Mouse (Mus musculus) layer of hippocampus, adult 9-10 months (tissue): ENCODE results near the gene Pcca.
A peak's percentile ranks its signal among the peaks of the same experiment; 100 is the strongest.

Experiments
- DNase-seq: peaks from one replicate; pipeline ENCODE4 v3.0.0; 2022; ENCODE audit warnings: low spot score

Pcca gene

DNA sequence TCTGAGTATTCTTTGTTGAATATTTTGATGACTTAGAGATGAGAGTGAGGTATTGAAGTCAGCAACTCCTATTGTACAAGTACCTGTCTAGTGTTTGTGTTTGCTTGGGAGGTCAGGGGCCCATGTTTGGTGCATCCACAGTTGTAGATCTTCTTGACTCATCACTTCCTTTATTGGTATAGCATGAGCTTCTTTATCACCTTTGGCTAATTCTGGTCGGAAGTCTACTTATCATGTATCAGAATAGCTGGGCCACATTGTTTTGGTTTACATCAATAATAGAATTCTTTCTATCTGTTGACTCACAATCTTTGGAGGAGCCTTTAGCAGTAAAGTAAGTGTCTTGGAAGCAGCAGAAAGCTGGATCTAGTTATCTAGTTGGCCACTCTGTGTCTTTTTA is 108.3 kb downstream of the Pcca start:
- DNase-seq, result no peak

DNA sequence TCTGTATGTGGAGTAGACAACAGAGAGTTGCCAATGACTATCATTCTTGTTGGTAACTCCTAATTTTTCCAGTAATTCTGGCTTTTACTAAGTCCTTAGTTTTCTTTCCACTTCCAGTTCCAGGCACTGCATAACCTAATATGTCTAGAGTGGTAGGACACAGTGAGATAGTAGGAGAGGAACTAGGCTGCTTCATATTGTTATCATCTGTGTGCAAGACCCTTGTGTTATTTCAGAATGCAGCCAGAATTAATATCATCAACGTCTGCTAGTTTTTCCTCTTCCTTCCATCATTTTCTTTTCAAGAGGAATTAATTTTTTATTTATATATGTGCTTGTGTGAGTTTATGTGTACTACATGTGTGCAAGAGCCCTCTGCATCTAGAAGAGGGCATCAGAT is 114.1 kb downstream of the Pcca start:
- no peak for DNase-seq

- DNase-seq, result no peak
These were observed 115.3 kb downstream of the Pcca start for GRCm38 (mm10) chr14:122649336-122649950.

- no peak for DNase-seq
These were observed 117.6 kb downstream of the Pcca start for GRCm38 (mm10) chr14:122651681-122652080.

GRCm38 (mm10) chr14:122675661-122676060 is 141.5 kb downstream of the Pcca start:
- no peak for DNase-seq

DNA sequence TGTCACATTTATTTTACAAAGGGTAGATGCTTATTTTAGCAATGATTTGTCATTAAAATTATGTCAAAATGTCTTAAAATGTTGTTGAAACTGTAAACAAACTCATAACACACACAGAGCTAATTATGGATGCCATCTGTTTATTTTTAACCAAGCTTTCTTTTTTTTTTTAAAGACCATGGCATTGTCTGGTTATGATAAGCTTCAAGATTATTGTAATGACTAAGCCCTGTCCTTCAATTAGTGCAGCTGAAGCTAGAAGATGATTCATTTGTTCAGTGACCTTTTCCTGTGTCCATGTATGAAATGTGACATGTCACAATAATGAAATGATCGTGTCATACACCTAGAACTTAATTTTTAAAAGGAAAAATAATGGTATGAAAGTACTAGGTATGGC is 149.5 kb downstream of the Pcca start:
- no peak for DNase-seq

DNA sequence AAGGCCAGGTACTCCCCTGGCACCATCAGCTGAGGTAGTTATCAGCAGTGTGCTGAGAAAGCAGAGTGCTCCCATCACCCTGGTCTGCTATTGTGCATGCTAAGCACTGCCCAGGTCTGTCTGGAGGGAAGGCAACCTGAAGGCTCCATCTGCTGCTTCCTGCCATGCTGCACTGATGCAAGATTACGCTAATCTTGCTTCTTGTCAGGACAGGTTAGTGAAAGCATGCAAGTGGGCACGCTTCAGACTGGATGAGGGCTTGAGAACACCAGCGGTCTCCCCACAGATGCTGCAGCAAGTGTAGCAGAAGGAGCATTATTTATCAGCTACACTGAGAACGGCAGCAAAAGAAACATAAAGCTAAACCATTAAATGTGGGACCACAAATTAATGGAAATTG is 150.1 kb downstream of the Pcca start:
- DNase-seq, result no peak

GRCm38 (mm10) chr14:122684811-122685210 is 150.7 kb downstream of the Pcca start:
- DNase-seq, result no peak

- no peak for DNase-seq
These were observed 153.3 kb downstream of the Pcca start for GRCm38 (mm10) chr14:122687398-122687797.

- DNase-seq, result no peak
These were observed 154.3 kb downstream of the Pcca start for GRCm38 (mm10) chr14:122688378-122688777.

DNA sequence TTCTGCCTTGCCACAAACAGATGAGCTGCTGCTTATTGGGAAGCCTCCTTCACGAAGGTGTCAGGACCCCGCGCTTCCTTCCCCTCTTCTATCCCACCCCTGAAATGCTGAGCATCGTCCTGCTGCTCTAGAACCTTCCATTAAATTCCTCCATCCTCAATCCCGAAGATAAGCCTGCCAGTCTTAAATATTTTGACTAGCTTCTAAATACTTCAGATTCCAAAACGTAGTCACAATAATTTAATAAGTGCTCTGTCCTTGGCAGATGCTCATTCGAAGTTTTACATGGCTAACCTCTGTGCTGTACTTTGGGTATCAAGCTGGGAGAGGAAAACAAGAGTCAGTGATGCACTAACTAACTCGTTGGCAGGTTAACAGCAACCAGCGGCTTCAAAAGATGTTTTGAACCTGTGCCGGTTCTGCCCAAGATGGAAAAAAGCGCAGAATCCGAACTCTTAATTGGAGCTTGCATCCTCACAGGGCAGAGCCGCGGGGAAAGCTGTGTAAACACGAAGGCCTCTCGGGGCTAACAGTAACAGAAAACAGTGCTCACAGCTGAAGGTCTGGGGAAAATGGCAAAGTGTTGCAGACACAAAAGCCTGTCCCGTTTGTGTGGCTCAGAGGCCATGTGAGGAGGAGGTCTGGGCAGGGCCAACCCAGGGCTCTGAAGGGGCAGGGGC is 155.2 kb downstream of the Pcca start:
- no peak for DNase-seq

DNA sequence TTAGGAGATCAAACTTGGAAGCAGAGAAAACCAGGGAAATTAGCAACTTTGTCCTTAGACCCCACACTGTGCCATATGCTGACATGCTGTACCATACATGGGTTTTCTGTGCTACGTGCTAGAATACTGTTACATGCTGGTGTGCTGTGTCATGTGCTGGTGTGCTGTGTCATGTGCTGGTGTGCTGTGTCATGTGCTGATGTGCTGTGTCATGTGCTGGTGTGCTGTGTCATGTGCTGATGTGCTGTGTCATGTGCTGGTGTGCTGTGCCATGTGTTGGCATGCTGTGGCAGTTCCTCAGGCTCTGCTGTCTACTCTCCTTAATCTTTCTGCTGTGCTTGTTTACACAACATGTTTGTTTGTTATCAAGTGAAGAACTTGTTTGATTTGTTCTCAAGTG is 157.4 kb downstream of the Pcca start:
- no peak for DNase-seq

GRCm38 (mm10) chr14:122700333-122700732 is 166.2 kb downstream of the Pcca start:
- no peak for DNase-seq

- DNase-seq, result no peak
These were observed 179.7 kb downstream of the Pcca start for GRCm38 (mm10) chr14:122713793-122714192.

GRCm38 (mm10) chr14:122714911-122715310 is 180.8 kb downstream of the Pcca start:
- no peak for DNase-seq

- no peak for DNase-seq
These were observed 181.9 kb downstream of the Pcca start for GRCm38 (mm10) chr14:122716057-122716456.

- no peak for DNase-seq
These were observed 185.5 kb downstream of the Pcca start for GRCm38 (mm10) chr14:122719496-122720080.

GRCm38 (mm10) chr14:122720989-122721388 is 186.9 kb downstream of the Pcca start:
- DNase-seq, result peak; percentile 33

- DNase-seq, result no peak
These were observed 187.6 kb downstream of the Pcca start for GRCm38 (mm10) chr14:122721750-122722149.

GRCm38 (mm10) chr14:122726456-122726855 is 192.3 kb downstream of the Pcca start:
- DNase-seq, result no peak

DNA sequence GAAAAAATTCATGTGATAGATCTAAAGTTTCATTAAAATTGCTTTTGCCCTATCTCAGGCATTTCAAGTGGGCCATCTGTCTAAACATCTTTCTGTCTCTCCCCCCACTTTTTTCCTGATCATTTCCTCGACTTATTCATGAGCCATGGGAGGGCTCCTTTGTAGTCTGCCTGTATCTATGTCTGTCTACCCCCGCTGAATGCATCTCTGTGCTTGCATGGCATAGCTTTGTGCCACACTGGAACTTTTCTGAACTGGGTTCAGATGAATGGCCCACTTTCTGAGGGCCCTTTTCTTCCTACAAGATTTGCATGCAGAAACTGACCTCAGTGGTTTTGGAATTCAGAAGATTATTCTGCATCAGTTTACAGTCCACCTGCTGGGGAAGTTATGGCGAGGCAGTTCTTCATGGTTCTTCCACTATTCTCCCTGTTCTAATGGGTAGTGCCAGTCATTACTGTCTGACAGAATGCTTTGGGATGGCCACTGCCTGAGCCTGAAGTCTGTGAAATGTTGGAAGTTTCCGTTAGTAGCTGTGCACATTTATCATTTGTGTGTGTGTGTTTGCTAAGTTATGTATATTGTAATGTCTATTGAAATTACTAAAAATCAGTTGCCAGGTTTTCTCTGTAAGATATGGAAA is 195.4 kb downstream of the Pcca start:
- DNase-seq, result no peak

DNA sequence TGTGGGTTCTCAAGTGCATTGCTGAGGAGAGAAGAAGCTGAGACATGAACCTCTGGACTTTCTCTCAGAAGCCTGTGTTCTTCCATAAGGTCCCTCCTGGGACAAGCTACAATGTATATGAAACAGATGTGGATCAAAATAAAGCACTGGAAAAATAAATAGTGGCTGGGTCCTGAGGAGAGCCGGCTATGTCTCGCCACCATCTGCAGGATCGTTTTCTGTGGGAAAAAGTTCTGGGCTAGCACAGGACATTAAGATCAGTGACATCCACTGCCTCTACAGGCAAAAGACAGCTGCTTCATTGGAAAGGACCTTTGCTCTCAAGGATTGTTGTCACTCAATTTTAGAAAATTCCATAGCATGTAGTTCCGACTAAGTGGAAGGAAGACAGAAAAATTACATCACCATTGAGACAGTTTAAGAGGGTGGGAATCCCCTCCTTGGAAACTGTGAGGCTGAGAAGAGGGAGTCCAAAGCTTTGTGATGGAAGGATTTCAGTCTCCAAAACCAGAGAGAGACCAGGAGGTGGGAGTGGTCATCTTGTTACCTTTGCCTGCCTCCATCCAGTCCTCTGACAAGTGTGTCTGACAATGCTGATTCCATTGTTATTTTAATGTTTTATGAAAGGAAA is 196.9 kb downstream of the Pcca start:
- DNase-seq, result no peak

- no peak for DNase-seq
These were observed 202.7 kb downstream of the Pcca start for GRCm38 (mm10) chr14:122736806-122737205.
